ENCODE assay signal across 28 mouse cellular contexts in genomic region chr3:135656156-135656555, GRCm38 (mm10).
"Had no signal": no experiment of that assay in that cellular context is flagged by ENCODE, and none has a peak within 500 bp of the region (broad histone marks: within the 10 kb centered on the region; RNA-seq: fewer than 3 reads in every experiment).

No protein-coding gene starts in this region.

- H3K4me3 ChIP-seq: embryonic facial prominence, embryonic 10.5 days; embryonic facial prominence, embryonic 12.5 days; embryonic facial prominence, embryonic 13.5 days; embryonic facial prominence, embryonic 15.5 days; erythroblast, embryonic 14.5 days; forebrain, embryonic 10.5 days; forebrain, embryonic 12.5 days; forebrain, embryonic 13.5 days; forebrain, embryonic 15.5 days; gastrocnemius, adult 2 months; heart, adult 2 months had no signal

- DNase-seq: cerebellum, adult 2 months; cerebellum, adult 8-10 months; cerebellum, adult 9-10 months; cerebellum, adult 9-11 months; cerebellum, postnatal 10 days; cerebellum, postnatal 14 days; cerebellum, postnatal 25 days; cerebellum, postnatal 36 days; embryo, embryonic 11 days; forebrain, postnatal 0 days; gastrocnemius, adult 2 months; gastrocnemius, postnatal 10 days; gastrocnemius, postnatal 14 days; gastrocnemius, postnatal 25 days; gastrocnemius, postnatal 36 days; heart, adult 18-20 months; heart, adult 2 months had no signal

- H3K9ac ChIP-seq: embryonic facial prominence, embryonic 12.5 days; embryonic facial prominence, embryonic 13.5 days; embryonic facial prominence, embryonic 15.5 days; forebrain, embryonic 12.5 days; forebrain, embryonic 13.5 days; forebrain, embryonic 15.5 days; forebrain, postnatal 0 days had no signal

- H3K27me3 ChIP-seq: embryonic facial prominence, embryonic 12.5 days; embryonic facial prominence, embryonic 13.5 days; embryonic facial prominence, embryonic 15.5 days; forebrain, embryonic 12.5 days; forebrain, embryonic 13.5 days; forebrain, embryonic 15.5 days had no signal

- H3K27ac ChIP-seq: embryonic facial prominence, embryonic 10.5 days; embryonic facial prominence, embryonic 12.5 days; embryonic facial prominence, embryonic 13.5 days; embryonic facial prominence, embryonic 15.5 days; forebrain, embryonic 10.5 days; forebrain, embryonic 12.5 days; forebrain, embryonic 13.5 days; forebrain, embryonic 15.5 days; gastrocnemius, adult 2 months; heart, adult 2 months had no signal

- H3K4me1 ChIP-seq: forebrain, embryonic 10.5 days; forebrain, embryonic 12.5 days had no signal

- H3K36me3 ChIP-seq: forebrain, embryonic 15.5 days had no signal

- H3K4me2 ChIP-seq: embryonic facial prominence, embryonic 12.5 days; embryonic facial prominence, embryonic 13.5 days; embryonic facial prominence, embryonic 15.5 days; forebrain, embryonic 12.5 days; forebrain, embryonic 13.5 days; forebrain, embryonic 15.5 days had no signal

- ATAC-seq: forebrain, embryonic 13.5 days; forebrain, embryonic 14.5 days; forebrain, embryonic 15.5 days; forebrain, embryonic 16.5 days; forebrain, postnatal 0 days had no signal

- H3K9me3 ChIP-seq: embryonic facial prominence, embryonic 10.5 days; embryonic facial prominence, embryonic 12.5 days; embryonic facial prominence, embryonic 13.5 days; embryonic facial prominence, embryonic 15.5 days; forebrain, embryonic 10.5 days; forebrain, embryonic 12.5 days; forebrain, embryonic 13.5 days; forebrain, embryonic 15.5 days had no signal
